Mouse (Mus musculus) adipocyte (in vitro differentiated cells): ENCODE data around the gene Atp2b1.

ENCODE experiments used
- DNase-seq: peaks from one replicate; pipeline ENCODE4 v3.0.0-alpha.2; 2016; ENCODE audit warnings: low spot score

Gene Atp2b1

DNA sequence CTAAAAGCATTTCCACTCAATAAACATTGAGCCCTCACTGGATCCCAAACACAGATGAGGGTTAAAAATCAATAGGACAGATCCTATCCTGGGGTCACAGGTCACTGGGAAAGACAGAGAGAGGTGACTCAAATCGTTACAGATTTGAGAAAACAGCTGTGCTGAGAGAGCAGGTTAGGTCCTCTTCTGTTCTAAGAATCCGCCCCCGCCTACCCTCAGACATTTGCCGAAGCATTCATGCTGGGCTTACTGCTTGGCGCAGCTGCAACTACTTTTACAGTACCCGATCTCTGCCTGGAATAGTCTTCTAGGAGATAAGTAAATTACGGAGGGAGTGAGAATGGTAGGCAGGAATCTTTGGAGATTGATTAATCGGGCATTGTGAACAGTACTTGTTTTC is 47.9 kb downstream of the Atp2b1 start:
- no peak for DNase-seq

GRCm38 (mm10) chr10:98966407-98967215 is 52.4 kb downstream of the Atp2b1 start:
- DNase-seq: no peak

DNA sequence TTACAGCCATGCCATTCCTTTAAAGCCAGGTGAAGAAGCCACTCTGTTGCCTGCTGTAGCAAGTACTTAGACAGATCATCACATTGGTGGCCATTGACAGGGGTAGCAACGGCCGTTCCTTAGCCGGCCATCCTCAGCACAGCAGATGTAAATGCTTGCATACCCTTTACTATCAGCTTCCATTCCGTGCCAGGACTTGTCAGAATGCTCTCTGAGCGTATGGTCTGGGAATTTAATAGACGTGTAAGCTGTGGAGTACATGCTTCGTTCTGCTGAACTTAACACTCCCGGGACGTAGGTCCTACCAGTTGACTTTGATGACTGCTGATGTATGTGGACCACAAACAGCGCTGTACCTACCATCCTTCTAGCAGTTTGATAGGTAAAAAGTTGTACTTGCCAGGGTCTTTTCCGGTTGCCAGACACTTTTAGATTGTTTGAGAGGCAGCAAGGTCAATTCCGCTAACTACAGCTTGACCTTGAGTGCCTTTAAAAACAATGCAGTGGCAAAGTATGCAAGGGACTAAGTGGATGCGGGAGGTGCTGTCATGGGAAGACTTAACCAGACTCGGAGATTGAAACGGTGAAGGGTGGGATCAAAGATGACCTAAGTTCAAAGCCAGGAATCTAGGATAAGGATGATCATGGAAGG is 53.2 kb downstream of the Atp2b1 start:
- DNase-seq: no peak

DNA sequence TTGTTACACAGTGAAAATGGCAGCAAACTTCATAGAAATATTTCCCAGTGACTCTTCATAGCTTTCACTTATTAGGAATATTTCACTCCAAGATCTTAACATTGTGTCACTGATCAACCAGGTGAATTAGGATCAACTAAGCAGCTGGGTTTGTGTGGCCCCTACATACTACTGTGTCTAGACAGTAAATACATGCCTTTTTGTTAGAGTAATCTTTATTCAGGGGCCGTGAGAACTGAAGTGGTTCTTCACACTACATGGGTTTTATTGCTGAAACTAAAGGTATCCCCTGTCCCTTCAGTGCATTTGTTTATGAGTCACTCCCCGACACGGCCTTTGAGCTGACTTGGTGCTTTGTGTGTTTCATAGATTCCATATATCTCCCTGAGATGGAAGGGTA is 56.7 kb downstream of the Atp2b1 start:
- no peak for DNase-seq

DNA sequence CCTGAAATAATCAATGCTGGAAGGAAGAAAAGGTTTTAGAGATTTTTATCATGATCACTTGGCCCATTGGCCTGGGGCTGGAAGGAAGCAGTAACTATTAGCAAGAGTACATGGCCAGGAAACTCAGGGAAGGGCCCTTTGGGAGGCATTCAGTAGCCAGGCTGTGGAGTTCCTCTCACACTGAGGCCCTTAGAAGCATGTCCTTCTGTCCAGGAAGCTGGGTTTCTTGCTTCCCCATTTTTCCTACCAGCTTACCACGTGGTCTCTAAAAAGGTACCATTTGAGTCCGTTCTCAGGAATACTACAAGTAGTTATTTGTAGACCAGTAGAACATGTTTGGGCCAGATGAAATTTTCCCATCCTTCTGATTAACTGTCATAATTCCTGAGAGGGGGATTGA is 58.2 kb downstream of the Atp2b1 start:
- no peak for DNase-seq

- no peak for DNase-seq
Measured at GRCm38 (mm10) chr10:98972912-98973605, 58.9 kb downstream of the Atp2b1 start.

DNA sequence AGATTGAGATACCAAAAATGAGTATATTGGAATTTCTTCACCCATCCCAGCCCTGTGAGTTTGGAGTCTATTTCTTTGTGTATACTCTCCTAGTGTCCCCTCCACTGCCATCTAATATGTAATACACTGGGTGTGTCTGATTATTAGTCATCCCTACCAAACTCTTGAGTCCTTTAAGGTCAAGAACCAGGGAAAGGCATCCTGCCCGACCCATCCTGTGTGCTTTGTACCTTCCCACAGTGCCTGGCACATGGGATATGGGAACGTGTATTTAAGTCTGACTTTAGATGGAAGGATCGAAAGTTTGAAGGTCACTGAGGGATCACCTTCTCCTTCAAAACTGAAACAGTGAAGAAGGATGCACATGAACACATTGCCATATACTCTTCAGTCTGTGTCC is 60.4 kb downstream of the Atp2b1 start:
- no peak for DNase-seq

- no peak for DNase-seq
Measured at GRCm38 (mm10) chr10:98975611-98976010, 61.4 kb downstream of the Atp2b1 start.

GRCm38 (mm10) chr10:98976877-98977494 is 62.8 kb downstream of the Atp2b1 start:
- DNase-seq: no peak

- no peak for DNase-seq
Measured at GRCm38 (mm10) chr10:98978766-98979165, 64.6 kb downstream of the Atp2b1 start.

DNA sequence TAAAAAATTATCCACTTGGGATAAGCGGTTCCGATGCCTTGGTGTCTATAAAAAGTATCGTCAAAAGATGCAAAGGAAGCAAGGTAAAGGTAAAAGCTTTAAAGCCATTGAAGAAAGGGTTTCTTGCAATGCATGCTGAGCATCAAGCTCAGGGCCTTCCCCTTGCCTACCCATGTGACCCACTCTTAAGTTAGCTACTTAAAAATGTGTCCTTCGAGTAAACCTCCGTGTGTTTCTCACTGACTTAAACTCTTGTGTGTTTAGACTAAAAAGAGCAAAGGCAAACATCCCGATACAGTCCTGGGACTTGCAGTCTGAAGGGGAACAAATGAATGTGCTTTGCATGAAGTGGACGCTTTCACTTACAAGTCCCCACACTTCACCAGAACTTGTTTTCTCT is 65.1 kb downstream of the Atp2b1 start:
- no peak for DNase-seq

- DNase-seq: no peak
Measured at GRCm38 (mm10) chr10:98979951-98980350, 65.7 kb downstream of the Atp2b1 start.

DNA sequence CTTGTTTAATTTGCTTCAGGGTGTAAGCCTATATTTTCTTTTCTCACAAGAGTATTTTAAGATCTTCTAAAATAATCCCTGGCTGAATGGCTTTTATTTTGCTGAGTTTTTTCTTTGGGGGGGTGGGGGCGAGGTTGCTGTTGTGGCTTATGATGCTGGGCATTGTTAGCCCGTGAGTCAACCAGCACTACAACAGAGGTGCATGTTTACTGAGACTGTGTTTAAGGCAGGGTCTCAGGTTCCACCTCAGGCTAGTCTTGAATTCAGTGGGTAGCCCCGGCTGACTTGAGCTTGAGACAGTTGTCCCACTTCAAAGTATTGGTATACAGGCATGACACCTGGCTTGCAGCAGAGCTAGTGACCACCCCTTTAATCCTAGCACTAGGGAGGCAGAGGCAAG is 77.8 kb downstream of the Atp2b1 start:
- no peak for DNase-seq

DNA sequence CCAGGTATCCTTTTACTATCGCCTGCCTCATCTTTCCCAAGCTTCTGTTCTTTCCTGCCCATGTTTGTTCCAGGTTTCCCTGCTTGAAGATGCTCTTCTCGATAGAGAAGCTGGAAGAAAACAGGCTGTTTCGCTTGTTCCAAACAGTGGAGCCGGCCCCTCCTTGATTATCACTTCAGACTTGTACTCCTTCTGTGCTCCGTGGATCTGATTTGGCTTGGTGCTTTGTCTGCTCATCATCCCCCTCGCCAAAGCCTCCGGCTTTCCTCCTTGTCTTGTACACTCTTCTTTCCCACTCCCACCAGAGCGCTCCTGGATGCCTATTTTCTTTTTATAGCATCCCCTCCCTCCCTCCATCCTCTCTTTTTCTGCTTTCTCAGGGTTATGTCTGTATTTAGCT is 79.0 kb downstream of the Atp2b1 start:
- no peak for DNase-seq

DNA sequence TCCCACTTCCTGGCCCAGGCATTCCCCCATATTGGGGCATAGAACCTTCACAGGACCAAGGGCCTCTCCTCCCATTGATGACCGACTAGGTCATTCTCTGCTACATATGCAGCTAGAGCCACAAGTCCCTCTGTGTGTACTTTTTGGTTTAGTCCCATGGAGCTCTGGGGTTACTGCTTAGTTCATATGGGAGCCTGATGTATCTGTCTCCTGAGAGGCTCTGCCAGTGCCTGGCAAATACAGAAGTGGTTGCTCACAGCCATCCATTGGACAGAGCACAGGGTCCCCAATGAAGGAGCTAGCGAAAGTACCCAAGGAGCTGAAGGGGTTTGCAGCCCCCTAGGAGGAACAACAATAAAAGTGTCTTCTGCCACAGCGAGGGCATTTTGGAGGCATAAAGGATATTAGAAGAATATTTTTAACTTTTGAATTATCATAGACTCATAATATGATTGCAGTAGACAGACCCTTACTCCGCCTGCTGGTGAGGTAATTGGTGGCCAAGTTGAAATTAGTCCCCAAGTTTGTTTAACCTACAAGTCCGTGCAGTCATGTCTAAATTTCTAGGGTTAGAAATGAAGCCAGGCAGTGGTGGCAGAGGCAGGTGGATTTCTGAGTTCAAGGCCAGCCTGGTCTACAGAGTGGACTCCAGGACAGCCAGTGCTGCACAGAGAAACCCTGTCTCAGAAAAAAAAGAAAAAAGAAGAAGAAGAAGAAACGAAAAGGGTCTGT is 81.0 kb downstream of the Atp2b1 start:
- DNase-seq: peak; percentile 15

DNA sequence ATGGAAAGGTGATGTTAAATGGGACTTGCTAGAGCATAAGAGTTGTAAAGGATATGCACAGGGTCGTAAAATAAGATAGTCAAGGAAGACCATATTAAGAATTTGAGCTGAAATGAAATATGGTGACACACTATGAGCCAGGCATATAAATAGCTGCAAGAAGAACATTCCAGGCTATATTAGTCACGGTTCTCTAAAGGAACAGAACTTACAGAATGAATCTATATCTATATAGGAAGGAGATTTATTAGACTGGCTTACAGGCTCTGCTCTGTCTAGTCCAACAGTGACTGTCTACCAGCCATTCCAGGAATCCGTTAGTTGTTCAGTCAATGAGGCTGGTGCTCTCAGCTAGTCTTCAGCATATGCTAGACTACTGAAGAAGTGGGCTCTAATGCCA is 90.7 kb downstream of the Atp2b1 start:
- DNase-seq: no peak

DNA sequence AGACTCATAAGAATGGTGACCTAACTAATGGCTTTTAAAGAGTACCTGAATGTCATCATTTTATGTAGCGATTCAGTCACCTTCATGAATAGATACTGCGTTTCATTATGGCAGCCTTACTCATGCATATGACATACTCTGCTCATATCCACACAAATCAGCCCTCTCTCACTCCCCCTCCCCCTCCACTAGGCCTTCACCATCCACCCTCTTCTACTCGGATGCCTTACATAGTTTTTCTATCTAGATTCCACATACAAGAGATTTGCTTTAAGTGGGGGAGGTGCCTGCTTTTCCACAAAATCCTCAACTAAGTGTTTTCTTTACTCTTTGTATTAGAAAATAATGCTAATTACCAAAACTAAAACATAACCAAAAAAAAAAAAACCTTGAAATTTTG is 96.9 kb downstream of the Atp2b1 start:
- DNase-seq: no peak

DNA sequence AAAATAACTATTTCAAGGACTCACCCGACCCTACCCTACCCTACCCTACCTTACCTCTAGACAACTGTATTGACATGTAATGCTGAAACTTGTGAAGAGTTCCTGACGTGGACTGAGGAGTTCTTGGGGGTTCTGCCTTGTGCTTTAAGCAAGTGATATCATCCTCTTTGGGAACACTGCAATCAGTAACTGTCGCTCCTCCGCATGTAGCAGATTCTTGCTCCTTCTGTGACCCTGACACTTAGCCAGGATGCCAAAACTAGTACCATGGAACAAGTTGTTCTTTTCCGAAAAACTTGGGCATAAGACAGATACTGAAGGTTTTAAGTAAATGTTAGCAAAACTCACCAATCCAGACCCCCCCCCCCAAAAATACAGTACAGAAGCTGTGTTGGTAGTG is 97.9 kb downstream of the Atp2b1 start:
- DNase-seq: no peak

DNA sequence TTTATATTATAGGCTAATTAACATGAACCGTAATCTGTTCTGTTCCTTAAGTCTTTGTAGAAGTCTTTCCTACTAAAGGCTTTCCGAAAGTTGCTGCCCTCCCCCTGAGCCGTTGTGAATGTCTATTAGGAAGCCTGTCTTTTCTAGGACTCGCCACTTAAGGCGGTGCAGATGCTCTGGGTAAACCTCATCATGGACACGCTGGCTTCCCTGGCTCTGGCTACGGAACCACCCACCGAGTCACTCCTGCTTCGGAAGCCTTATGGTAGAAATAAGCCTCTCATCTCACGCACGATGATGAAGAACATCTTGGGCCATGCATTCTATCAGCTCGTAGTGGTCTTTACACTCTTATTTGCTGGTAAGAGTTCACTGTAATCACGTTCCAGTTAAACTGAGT is 100.5 kb downstream of the Atp2b1 start:
- DNase-seq: no peak

DNA sequence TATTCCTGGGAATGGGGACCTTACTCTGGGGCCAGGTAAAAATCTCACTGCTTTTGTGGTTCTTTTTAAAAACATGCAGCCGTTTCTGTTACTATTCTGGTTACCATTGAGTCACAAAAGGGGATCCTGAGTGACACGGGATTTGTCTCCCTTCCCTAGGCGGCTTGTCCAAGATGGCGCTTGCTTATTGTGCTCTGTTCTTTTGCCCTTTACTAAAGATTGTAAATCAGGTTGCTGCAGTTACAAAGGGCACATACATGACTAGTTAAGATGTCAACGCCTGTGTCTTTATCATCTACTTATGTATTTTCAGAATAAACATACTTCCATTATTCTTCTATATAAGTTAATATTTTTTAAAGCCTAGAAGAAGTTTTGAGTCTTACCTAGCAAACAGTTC is 102.8 kb downstream of the Atp2b1 start:
- DNase-seq: no peak

GRCm38 (mm10) chr10:99027462-99027861 is 113.3 kb downstream of the Atp2b1 start:
- no peak for DNase-seq

GRCm38 (mm10) chr10:99029844-99030243 is 115.6 kb downstream of the Atp2b1 start:
- no peak for DNase-seq
